Mouse (Mus musculus) erythroblast, embryonic 14.5 days (primary cell): ENCODE results near the gene Shisal2a.

ENCODE experiments used
- GATA1 ChIP-seq: IDR thresholded peaks from 2 replicates; pipeline ENCODE4 v1.6.1; 2012; ENCODE audit warnings: low read length, inconsistent platforms, mixed read lengths
- TAL1 ChIP-seq: IDR thresholded peaks from 3 replicates; pipeline ENCODE4 v1.6.1; 2012; ENCODE audit warnings: low read length, inconsistent platforms, mixed read lengths

DNA sequence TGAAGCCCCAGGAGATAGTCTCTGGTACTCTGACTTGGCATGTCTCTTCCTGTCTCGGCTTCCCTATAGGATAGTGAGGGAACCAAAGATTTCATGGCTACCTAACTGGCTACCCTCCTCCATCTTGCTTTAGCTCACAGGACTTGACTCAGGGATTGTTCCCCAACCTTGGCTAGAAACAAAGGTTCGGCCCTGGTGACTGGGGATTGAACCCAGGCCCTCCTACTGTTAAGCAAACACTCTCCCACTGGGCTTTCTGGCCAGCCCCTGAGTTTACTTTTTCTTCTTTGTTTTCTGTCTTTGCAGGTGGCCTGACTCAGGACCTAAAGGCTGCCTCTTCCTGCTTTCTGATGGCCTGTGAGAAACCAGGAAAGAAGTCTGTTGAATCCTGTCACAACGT, 45.3 kb downstream of the Shisal2a start:
- TF ChIP-seq GATA1 (no peak), TAL1 (no peak)
